Mouse (Mus musculus) megakaryocyte, embryonic 14.5 days (primary cell): ENCODE results near the gene Klf7. TPM values are rescaled to one million over a fixed set of nuclear protein-coding genes. Genes with fewer than 3 reads are reported as not detected.

ENCODE experiments used
- H3K27me3 ChIP-seq: replicated peaks from 2 replicates; pipeline ENCODE3; 2012; ENCODE audit warnings: inconsistent platforms
- H3K36me3 ChIP-seq: replicated peaks from 2 replicates; pipeline ENCODE3; 2012; ENCODE audit warnings: low read length, inconsistent platforms, mixed read lengths
- H3K4me1 ChIP-seq: 2 replicates; pipeline ENCODE4 v1.6.1; 2012; ENCODE audit warnings: inconsistent platforms
- H3K4me3 ChIP-seq: replicated peaks from 2 replicates; pipeline ENCODE3; 2012; ENCODE audit warnings: moderate library complexity, mild to moderate bottlenecking, inconsistent platforms
- H3K9me3 ChIP-seq: 2 replicates; pipeline ENCODE4 v1.6.1; 2012; ENCODE audit warnings: inconsistent platforms
- FLI1 ChIP-seq: IDR thresholded peaks from 2 replicates; pipeline ENCODE4 v1.6.1; 2012; ENCODE audit warnings: low read length, inconsistent platforms, mixed read lengths
- GATA1 ChIP-seq: IDR thresholded peaks from 3 replicates; pipeline ENCODE4 v1.6.1; 2012; ENCODE audit warnings: mixed read lengths, low read length, inconsistent platforms, borderline replicate concordance
- polyA plus RNA-seq: library from polyadenylated mRNA; stranded (reverse); fragments of >175 nt; gene quantifications from 2 replicates; pipeline ENCODE4 v1.2.3, GENCODE M21; 2012; ENCODE audit warnings: low replicate concordance; ENCODE audit not compliant: insufficient read depth

Klf7 gene
- polyA plus RNA-seq, 1 experiment: 18.5 TPM

GRCm38 (mm10) chr1:64104665-64105064 is 17.4 kb downstream of the Klf7 start:
- Histone ChIP-seq H3K4me3 (no peak overlapping the region), H3K4me1 (peaks cover 97% of the 10 kb centered on the region), H3K9me3 (no peaks in the 10 kb centered on the region), H3K27me3 (no peaks in the 10 kb centered on the region), H3K36me3 (peaks cover 69% of the 10 kb centered on the region)
- TF ChIP-seq FLI1 (no peak), GATA1 (no peak)

- peaks cover 99% of the 10 kb centered on the region for H3K4me1 ChIP-seq
- TF ChIP-seq GATA1: no peak
- TF ChIP-seq FLI1: no peak
These were observed 20.8 kb downstream of the Klf7 start for GRCm38 (mm10) chr1:64101331-64101730.

GRCm38 (mm10) chr1:64098800-64099199 is 23.3 kb downstream of the Klf7 start:
- no peak overlapping the region for H3K4me3 ChIP-seq

More at GRCm38 (mm10) chr1:64101331-64101730, 20.8 kb downstream of the Klf7 start:
- H3K27me3 ChIP-seq: no peaks in the 10 kb centered on the region
- peaks cover 81% of the 10 kb centered on the region for H3K36me3 ChIP-seq
- H3K4me3 ChIP-seq: peak overlapping the region; percentile 67
- H3K9me3 ChIP-seq: no peaks in the 10 kb centered on the region

GRCm38 (mm10) chr1:64097640-64098287 is 24.3 kb downstream of the Klf7 start:
- Histone ChIP-seq H3K4me1 (peaks cover 92% of the 10 kb centered on the region), H3K27me3 (no peaks in the 10 kb centered on the region), H3K9me3 (no peaks in the 10 kb centered on the region), H3K36me3 (peaks cover 78% of the 10 kb centered on the region), H3K4me3 (no peak overlapping the region)
- no peak for TF ChIP-seq FLI1
- no peak for TF ChIP-seq GATA1

More at GRCm38 (mm10) chr1:64098800-64099199, 23.3 kb downstream of the Klf7 start:
- H3K36me3 ChIP-seq: peaks cover 78% of the 10 kb centered on the region
- TF ChIP-seq FLI1 (no peak), GATA1 (no peak)
- no peaks in the 10 kb centered on the region for H3K9me3 ChIP-seq
- H3K27me3 ChIP-seq: no peaks in the 10 kb centered on the region
- peaks cover 98% of the 10 kb centered on the region for H3K4me1 ChIP-seq

- TF ChIP-seq GATA1: no peak
- no peak for TF ChIP-seq FLI1
- peaks cover 87% of the 10 kb centered on the region for H3K36me3 ChIP-seq
- peaks cover 88% of the 10 kb centered on the region for H3K4me1 ChIP-seq
- no peaks in the 10 kb centered on the region for H3K9me3 ChIP-seq
- H3K4me3 ChIP-seq: no peak overlapping the region
- H3K27me3 ChIP-seq: no peaks in the 10 kb centered on the region
These were observed 29.1 kb downstream of the Klf7 start for GRCm38 (mm10) chr1:64093018-64093417.

- Histone ChIP-seq H3K27me3 (no peaks in the 10 kb centered on the region), H3K4me1 (peaks cover 89% of the 10 kb centered on the region)
- TF ChIP-seq GATA1 (no peak), FLI1 (no peak)
These were observed 30.5 kb downstream of the Klf7 start for GRCm38 (mm10) chr1:64091591-64091990.

GRCm38 (mm10) chr1:64090566-64090965 is 31.5 kb downstream of the Klf7 start:
- Histone ChIP-seq H3K4me3 (no peak overlapping the region), H3K36me3 (peaks cover 80% of the 10 kb centered on the region), H3K4me1 (peaks cover 89% of the 10 kb centered on the region), H3K27me3 (no peaks in the 10 kb centered on the region), H3K9me3 (no peaks in the 10 kb centered on the region)
- TF ChIP-seq GATA1: no peak
- no peak for TF ChIP-seq FLI1

More at GRCm38 (mm10) chr1:64091591-64091990, 30.5 kb downstream of the Klf7 start:
- Histone ChIP-seq H3K36me3 (peaks cover 82% of the 10 kb centered on the region), H3K9me3 (no peaks in the 10 kb centered on the region), H3K4me3 (no peak overlapping the region)

GRCm38 (mm10) chr1:64089691-64090090 is 32.4 kb downstream of the Klf7 start:
- Histone ChIP-seq H3K4me3 (no peak overlapping the region), H3K36me3 (peaks cover 77% of the 10 kb centered on the region), H3K9me3 (no peaks in the 10 kb centered on the region), H3K27me3 (no peaks in the 10 kb centered on the region), H3K4me1 (peaks cover 89% of the 10 kb centered on the region)
- TF ChIP-seq GATA1 (no peak), FLI1 (no peak)

GRCm38 (mm10) chr1:64088604-64089320 is 33.3 kb downstream of the Klf7 start:
- TF ChIP-seq FLI1 (no peak), GATA1 (no peak)
- Histone ChIP-seq H3K27me3 (no peaks in the 10 kb centered on the region), H3K36me3 (peaks cover 75% of the 10 kb centered on the region), H3K4me1 (peaks cover 90% of the 10 kb centered on the region), H3K9me3 (no peaks in the 10 kb centered on the region), H3K4me3 (peak overlapping the region; percentile 29)
